Mouse (Mus musculus) stomach, postnatal 0 days (tissue): ENCODE measurements around the gene Eif1ax.

ENCODE experiments used
- CTCF ChIP-seq: IDR thresholded peaks from 2 replicates; pipeline ENCODE4 v1.5.1; 2016; ENCODE audit warnings: antibody characterized with exemption, low read depth, mild to moderate bottlenecking, moderate library complexity
- EP300 ChIP-seq: optimal IDR thresholded peaks from 2 replicates; pipeline ENCODE3; 2016; ENCODE audit warnings: antibody characterized with exemption

DNA sequence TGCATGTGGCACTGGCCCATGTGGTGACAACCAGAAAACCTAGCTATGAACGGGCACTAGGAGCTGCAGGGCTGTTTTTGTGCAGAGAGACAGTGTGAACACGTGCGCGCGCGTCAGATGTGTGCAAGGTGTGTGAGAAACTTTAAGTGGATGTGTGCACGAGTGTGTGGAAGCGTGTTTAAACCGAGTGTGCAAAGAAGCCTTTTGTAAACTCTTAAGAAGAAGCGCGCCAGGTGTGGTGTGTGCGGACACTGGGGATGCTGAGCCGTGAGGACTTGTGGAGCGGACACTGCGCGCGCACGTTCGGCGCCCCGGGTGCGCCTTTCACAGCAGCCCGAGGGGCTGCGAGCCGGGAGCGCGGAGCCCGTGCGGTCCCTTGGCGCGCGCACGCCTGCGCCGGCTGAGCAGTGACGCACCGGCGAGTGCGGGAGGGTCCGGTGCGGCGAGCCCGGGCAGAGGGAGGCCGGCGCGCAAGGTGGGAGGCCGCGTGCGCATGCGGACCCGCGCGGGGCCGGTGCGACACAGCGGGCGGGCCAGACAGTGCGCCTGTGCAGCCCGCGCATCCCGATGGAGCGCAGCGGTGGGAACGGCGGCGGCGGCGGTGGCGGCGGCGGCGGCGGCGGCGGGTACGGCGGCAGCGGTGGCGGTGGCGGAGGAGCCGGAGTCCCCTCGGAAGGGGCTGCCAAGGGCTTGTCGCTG lies 42.3 kb downstream of the Eif1ax start, which contains the start of gene Map7d2:
- no peak for TF ChIP-seq CTCF
- no peak for TF ChIP-seq EP300
